Mouse (Mus musculus) kidney, adult 2 months (tissue): ENCODE data around the gene Nlrc4. TPM values are rescaled to one million over a fixed set of nuclear protein-coding genes. Genes with fewer than 3 reads are reported as not detected.

Experiments used
- DNase-seq: peaks from one replicate; pipeline ENCODE4 v3.0.0; 2021
- H3K27ac ChIP-seq: fragments of 200-500 bp; 2 replicates; pipeline ENCODE4 v1.5.1; 2012; ENCODE audit warnings: low read depth, low read length, control low read depth, inconsistent platforms; ENCODE audit not compliant: insufficient read depth
- H3K27me3 ChIP-seq: fragments of 200-500 bp; replicated peaks from 2 replicates; pipeline ENCODE4 v1.6.1; 2012; ENCODE audit warnings: mild to moderate bottlenecking, moderate library complexity, low read length, inconsistent platforms; ENCODE audit not compliant: control insufficient read depth, insufficient read depth
- H3K36me3 ChIP-seq: fragments of 200-500 bp; 2 replicates; pipeline ENCODE4 v1.6.1; 2012; ENCODE audit warnings: mild to moderate bottlenecking, moderate library complexity, low read length, inconsistent platforms; ENCODE audit not compliant: control insufficient read depth, insufficient read depth
- H3K4me1 ChIP-seq: fragments of 200-500 bp; 2 replicates; pipeline ENCODE4 v1.6.1; 2011; ENCODE audit warnings: low read length; ENCODE audit not compliant: control insufficient read depth, insufficient read depth
- H3K4me3 ChIP-seq: fragments of 200-500 bp; 2 replicates; pipeline ENCODE4 v1.5.1; 2011; ENCODE audit warnings: mild to moderate bottlenecking, low read depth, low read length, control low read depth; ENCODE audit not compliant: insufficient read depth
- CTCF ChIP-seq: fragments of 200-500 bp; conservative IDR thresholded peaks from 2 replicates; pipeline ENCODE4 v1.5.1; 2011; ENCODE audit warnings: low read depth, mild to moderate bottlenecking, control low read depth, low read length, moderate library complexity, mixed read lengths; ENCODE audit not compliant: insufficient read depth, insufficient read length
- POLR2A ChIP-seq: fragments of 200-500 bp; IDR thresholded peaks from one replicate; pipeline ENCODE4 v1.6.1; 2011; ENCODE audit warnings: low read depth, low read length, control low read depth
- WGBS: fragments of 180-500 bp; shearing (Covaris S2); methylation state at CpG from one replicate; pipeline ENCODE4 v1.1.7; 2018; 5-methylcytosine and 5-hydroxymethylcytosine counted together
- polyA plus RNA-seq: library from polyadenylated mRNA; depleted of rRNA; stranded (reverse); fragments of >200 nt; gene quantifications from 2 replicates; pipeline ENCODE4 v1.2.3, GENCODE M21; 2012; rRNA removed

The Nlrc4 gene
- polyA plus RNA-seq, 1 experiment: 0.28 TPM

- Histone ChIP-seq H3K36me3 (peaks cover 1% of the 10 kb centered on the region), H3K27me3 (no peaks in the 10 kb centered on the region), H3K4me3 (no peak overlapping the region), H3K27ac (no peak overlapping the region), H3K4me1 (0 out of 2 replicates have a peak, but pooled peaks cover 3% of the 10 kb centered on the region)
- WGBS: 69% methylated on average over 3 of the region's 3 CpGs
- no peak for DNase-seq
- TF ChIP-seq POLR2A (no peak), CTCF (0 out of 2 replicates have a peak, but pooled peaks have one; percentile 5)
Measured at GRCm38 (mm10) chr17:74389847-74390246, 69.1 kb downstream of the Nlrc4 start.

- Histone ChIP-seq H3K4me3 (no peak overlapping the region), H3K4me1 (no peaks in the 10 kb centered on the region), H3K27me3 (no peaks in the 10 kb centered on the region), H3K27ac (no peak overlapping the region), H3K36me3 (peaks cover 1% of the 10 kb centered on the region)
- TF ChIP-seq CTCF: no peak
- no peak for TF ChIP-seq POLR2A
- DNase-seq: no peak
Measured at GRCm38 (mm10) chr17:74386657-74387056, 72.3 kb downstream of the Nlrc4 start.

- Histone ChIP-seq H3K27me3 (no peaks in the 10 kb centered on the region), H3K4me3 (no peak overlapping the region), H3K4me1 (no peaks in the 10 kb centered on the region), H3K36me3 (peaks cover 15% of the 10 kb centered on the region), H3K27ac (no peak overlapping the region)
- 72% methylated on average over 1 of the region's 1 CpGs for WGBS
- TF ChIP-seq CTCF: no peak
- TF ChIP-seq POLR2A: no peak
- DNase-seq: no peak
Measured at GRCm38 (mm10) chr17:74376916-74377315, 82.0 kb downstream of the Nlrc4 start.

Other genes with a start within 250 kb of the Nlrc4 start
- gene Memo1, start 163.6 kb downstream of the Nlrc4 start, polyA plus RNA-seq: 38.7 and 43.1 TPM in 2 replicates
- gene Dpy30, start 135.2 kb downstream of the Nlrc4 start, polyA plus RNA-seq: 38.1 and 57.3 TPM in 2 replicates
- gene Spast, start 120.2 kb downstream of the Nlrc4 start, polyA plus RNA-seq: 3.5 and 4.2 TPM in 2 replicates
- gene Slc30a6, start 63.5 kb downstream of the Nlrc4 start, polyA plus RNA-seq: 27.0 and 30.6 TPM in 2 replicates
- gene Yipf4, start 30.4 kb upstream of the Nlrc4 start, polyA plus RNA-seq: 30.4 and 48.2 TPM in 2 replicates
- 87.5 and 119 TPM in 2 replicates for gene Birc6, start 69.2 kb upstream of the Nlrc4 start, polyA plus RNA-seq